Mouse (Mus musculus) adrenal gland, adult 2 months (tissue): Measurements from ENCODE around the gene Copg2. TPM values are rescaled to one million over a fixed set of nuclear protein-coding genes. Genes with fewer than 3 reads are reported as not detected.

Experiments
- microRNA-seq, 2 experiments: library from miRNA; unstranded; fragments of <30 nt; microRNA quantifications; one replicate each; pipeline ENCODE4 v1.2.0; 2021
- polyA plus RNA-seq: library from polyadenylated mRNA; depleted of rRNA; stranded (reverse); fragments of >200 nt; gene quantifications from 2 replicates; pipeline ENCODE4 v1.2.3, GENCODE M21; 2012; rRNA removed
- total RNA-seq, 2 experiments: library from RNA; stranded (reverse); gene quantifications; 2 replicates each; pipeline ENCODE4 v1.2.3; 2021

Gene Copg2
- total and polyA plus RNA-seq, 3 experiments: 5.0 to 67.5 (median 62.3) TPM

Small RNA genes within 50 kb of the gene (microRNA-seq; reads per million reads assigned to microRNA genes)
- 2,733 to 4,083 reads per million in 2 experiments for gene Mir335

Other genes starting within 250 kb of the Copg2 start
- 1 to 10 TPM; 5.9 to 9.3 TPM for gene Cep41, start 203.0 kb downstream of the Copg2 start, total RNA-seq
- 3.4 and 4.5 TPM in 2 replicates for gene Cep41, start 203.0 kb downstream of the Copg2 start, polyA plus RNA-seq
- 10 to 100 TPM; 32.3 to 58.6 TPM for gene Mest, start 173.2 kb downstream of the Copg2 start, total RNA-seq
- gene Mest, start 173.2 kb downstream of the Copg2 start, polyA plus RNA-seq: 209 and 411 TPM in 2 replicates
- gene Tsga13, start 18.8 kb upstream of the Copg2 start, total RNA-seq: not detected
- not detected in 2 replicates for gene Tsga13, start 18.8 kb upstream of the Copg2 start, polyA plus RNA-seq
- gene Klf14, start 62.3 kb upstream of the Copg2 start, total RNA-seq: under 1 TPM in 1 of 2 experiments, not detected in 1; 0.12 TPM
- 0.06 TPM in 2 replicates for gene Klf14, start 62.3 kb upstream of the Copg2 start, polyA plus RNA-seq